Mouse (Mus musculus) brown adipose tissue, adult 24 weeks (tissue): ENCODE results near the gene Glis1. TPM values are rescaled to one million over a fixed set of nuclear protein-coding genes. Genes with fewer than 3 reads are reported as not detected.

Experiments used
- H3K27ac ChIP-seq: fragments of 200-500 bp; replicated peaks from 2 replicates; pipeline ENCODE4 v1.5.1; 2012; ENCODE audit warnings: low read depth, mild to moderate bottlenecking, low read length
- H3K4me1 ChIP-seq: fragments of 200-500 bp; 2 replicates; pipeline ENCODE4 v1.6.1; 2012; ENCODE audit warnings: low read length, mixed read lengths; ENCODE audit not compliant: control insufficient read depth, insufficient read depth, insufficient read length
- H3K4me3 ChIP-seq: fragments of 200-500 bp; 2 replicates; pipeline ENCODE4 v1.5.1; 2012; ENCODE audit warnings: low read depth, mild to moderate bottlenecking, low read length, moderate library complexity; ENCODE audit not compliant: insufficient read depth
- polyA plus RNA-seq: library from polyadenylated mRNA; stranded (reverse); fragments of >200 nt; gene quantifications from 2 replicates; pipeline ENCODE4 v1.2.4, GENCODE M21; 2012; ENCODE audit not compliant: missing spikeins, insufficient read depth, insufficient read length

The Glis1 gene
- polyA plus RNA-seq, 1 experiment = not detected

GRCm38 (mm10) chr4:107468768-107469167 is 34.4 kb downstream of the Glis1 start:
- Histone ChIP-seq H3K4me1 (no peaks in the 10 kb centered on the region), H3K4me3 (no peak overlapping the region), H3K27ac (no peak overlapping the region)

DNA sequence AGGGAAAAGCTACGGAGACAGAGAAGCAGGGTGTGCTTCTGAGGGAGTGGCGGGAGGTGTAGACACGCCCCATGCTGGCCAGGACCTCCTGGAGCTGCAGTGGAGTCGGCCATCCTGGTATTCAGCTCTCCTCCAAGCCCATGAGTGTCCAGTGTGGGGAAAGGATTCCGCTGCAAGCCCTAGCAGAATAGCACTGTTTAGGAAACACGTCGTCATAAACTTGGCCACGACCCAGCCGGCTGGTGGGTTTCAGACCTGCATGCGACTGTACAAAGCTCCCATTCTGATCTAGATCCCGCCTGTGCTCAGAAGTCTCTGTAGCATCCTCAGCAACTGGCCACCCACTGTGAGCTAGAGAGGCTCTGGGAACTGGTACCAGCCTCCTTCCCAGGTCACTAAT is 41.9 kb downstream of the Glis1 start:
- Histone ChIP-seq H3K4me3 (no peak overlapping the region), H3K4me1 (no peaks in the 10 kb centered on the region), H3K27ac (no peak overlapping the region)

GRCm38 (mm10) chr4:107479015-107479414 is 44.6 kb downstream of the Glis1 start:
- Histone ChIP-seq H3K4me1 (no peaks in the 10 kb centered on the region), H3K27ac (no peak overlapping the region), H3K4me3 (no peak overlapping the region)

DNA sequence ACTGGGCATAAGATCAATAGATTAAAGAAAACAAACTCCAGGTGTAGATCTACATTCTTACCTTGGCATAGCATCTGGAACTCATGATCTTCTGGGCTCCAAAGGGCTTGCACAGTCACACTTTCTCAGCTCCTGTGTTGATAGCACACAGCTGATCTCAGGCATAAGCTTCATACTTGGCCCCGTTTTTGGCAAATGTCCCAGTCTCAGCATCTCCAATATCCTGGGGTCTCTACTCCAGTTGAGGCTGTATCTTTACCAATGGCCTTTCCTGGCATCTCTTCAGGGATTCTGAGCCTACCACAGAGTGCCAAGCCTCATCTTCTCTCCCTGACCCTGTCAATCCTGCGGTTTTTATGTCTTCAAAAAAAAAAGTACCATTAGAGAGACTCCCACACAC is 48.1 kb downstream of the Glis1 start:
- H3K4me1 ChIP-seq = no peaks in the 10 kb centered on the region

DNA sequence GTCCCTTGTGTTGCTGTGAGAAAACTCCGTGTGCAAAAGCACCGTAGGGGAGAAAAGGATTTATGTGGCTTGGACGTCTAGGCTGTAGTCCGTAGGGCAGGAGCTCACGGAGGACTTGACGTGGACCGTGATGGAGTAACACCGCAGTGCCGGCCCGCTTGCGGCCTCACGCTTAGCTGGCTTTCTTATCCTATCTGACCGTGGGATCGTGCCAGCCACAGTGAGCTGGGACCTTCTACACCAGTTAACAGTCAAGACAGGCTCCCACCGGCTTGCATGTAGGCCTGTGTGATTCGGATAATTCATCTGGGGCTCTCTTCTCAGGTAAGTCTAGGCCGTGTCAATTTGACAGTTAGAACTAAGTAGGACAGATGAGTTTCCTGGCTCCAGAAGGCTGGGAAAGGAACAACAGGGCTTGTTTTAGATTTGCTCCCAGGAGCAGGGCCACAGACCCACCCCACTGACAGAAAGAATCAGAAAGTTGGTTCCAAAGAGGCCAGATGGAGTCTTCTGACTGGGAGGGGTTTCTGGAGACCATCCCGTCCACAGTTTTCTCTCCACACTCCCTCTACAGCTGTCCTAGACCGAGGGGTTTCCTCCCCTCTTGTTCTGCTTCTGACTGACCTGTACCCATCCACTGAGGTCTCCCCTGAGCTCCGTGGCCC is 49.3 kb downstream of the Glis1 start:
- no peaks in the 10 kb centered on the region for H3K4me1 ChIP-seq
- no peak overlapping the region for H3K27ac ChIP-seq
- H3K4me3 ChIP-seq = no peak overlapping the region

More for the DNA sequence above, 48.1 kb downstream of the Glis1 start:
- no peak overlapping the region for H3K4me3 ChIP-seq
- no peak overlapping the region for H3K27ac ChIP-seq

DNA sequence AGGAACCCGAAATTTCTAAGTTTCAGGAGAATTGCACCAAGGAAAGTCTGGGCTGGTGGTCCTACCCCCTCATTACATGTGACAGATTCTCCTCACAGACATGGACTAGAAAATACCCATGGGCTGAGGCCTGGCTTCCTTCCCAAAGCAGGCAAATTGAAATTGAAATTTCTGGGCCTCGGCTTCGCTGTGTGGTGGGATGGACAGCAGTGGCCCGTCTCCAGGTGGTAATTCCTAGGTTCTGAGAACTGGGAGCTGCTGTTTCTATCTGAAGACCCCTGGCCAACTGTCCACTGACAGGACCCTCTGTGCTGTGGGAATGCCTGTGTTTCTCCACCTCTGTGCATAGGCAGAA is 49.8 kb downstream of the Glis1 start:
- H3K4me1 ChIP-seq = no peaks in the 10 kb centered on the region
- H3K27ac ChIP-seq = no peak overlapping the region
- H3K4me3 ChIP-seq = no peak overlapping the region

DNA sequence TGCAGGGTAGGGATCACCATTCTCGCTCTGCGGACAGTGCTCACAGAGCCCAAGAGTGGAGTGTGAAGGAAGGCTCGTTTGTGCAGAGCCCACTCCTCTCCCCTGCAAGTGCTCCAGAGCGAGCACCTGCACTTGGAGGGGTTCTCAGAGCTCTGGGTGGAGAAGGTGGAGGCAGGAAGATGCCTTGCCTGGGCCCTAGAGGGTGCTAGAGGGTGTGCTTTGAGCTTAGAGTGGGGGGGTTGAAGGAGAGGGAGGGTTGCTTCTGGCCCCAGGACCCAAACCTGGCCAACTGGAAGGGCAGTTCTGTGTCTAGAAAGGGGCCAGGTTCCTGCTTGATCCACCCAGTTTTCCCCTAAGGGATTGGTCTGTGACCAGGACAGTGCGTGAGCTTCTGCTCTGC is 51.5 kb downstream of the Glis1 start:
- Histone ChIP-seq H3K4me3 (no peak overlapping the region), H3K4me1 (no peaks in the 10 kb centered on the region), H3K27ac (no peak overlapping the region)

DNA sequence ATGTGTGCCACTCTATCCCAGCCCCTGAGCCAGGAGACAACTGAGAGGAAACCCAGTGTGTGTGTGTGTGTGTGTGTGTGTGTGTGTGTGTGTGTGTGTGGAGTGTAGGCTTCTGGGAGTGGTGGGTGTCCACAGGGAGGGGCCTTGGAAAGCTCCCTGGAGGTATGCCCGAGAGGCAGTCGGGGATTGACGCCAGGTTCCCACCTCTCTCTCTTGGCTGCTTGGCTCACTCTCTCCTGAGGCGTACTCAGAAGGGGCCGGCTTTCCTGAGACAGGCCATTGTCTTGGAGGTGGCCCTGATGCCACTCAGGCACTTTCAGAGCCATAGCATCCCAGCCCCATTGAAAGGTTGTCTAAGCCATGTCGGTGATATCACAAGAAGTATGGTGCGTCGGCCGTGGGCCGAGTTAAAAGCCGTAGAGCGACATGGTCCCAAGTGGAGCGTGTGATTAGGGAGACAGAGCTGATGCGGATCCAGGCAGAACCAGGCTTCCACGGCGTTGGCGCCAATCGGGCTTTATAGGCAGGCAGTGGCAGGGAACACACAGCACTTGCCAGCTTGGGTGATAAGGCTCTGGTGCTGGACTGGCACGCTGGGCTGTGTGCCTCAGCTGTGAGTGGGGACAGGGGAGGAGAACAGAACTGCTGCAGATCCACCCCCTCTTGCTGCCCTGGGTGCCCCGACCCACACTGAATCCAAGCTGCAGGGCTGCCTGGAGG is 54.9 kb downstream of the Glis1 start:
- H3K4me3 ChIP-seq = no peak overlapping the region
- H3K27ac ChIP-seq = no peak overlapping the region
- no peaks in the 10 kb centered on the region for H3K4me1 ChIP-seq

GRCm38 (mm10) chr4:107492991-107493390 is 58.6 kb downstream of the Glis1 start:
- H3K4me1 ChIP-seq = no peaks in the 10 kb centered on the region
- no peak overlapping the region for H3K4me3 ChIP-seq
- H3K27ac ChIP-seq = no peak overlapping the region

DNA sequence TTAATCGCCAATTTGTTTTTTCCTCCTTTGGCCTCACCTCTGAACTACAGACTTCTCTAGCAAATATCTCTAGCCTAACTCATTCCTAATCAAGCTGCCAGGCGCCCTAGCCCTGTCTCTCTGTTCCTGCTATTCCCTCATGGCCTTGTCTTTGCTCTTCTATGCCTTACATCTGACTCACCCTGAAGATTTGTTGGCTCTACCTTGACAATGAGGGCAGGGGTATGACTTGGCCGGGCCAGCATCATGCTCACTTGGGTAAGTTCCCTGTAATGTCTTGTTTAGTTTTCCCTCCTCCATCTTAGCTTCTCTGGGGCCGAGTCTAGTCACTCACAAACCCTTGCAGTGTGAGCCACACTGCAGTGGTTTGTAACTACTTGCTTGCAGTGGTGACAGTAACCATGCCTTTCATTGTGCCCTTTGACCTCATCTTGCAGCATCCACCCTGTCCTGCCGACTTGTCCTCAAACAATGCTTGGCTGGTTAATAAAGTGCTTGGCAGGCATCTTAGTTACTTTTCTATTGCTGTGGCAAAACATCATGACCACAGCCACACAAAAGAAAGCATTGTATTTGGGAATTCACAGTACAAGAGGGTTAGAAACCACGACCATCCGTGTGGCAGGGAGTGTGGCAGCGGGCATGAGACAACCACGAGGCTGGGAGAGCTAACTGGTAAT is 61.5 kb downstream of the Glis1 start:
- Histone ChIP-seq H3K27ac (no peak overlapping the region), H3K4me1 (no peaks in the 10 kb centered on the region), H3K4me3 (no peak overlapping the region)

GRCm38 (mm10) chr4:107497430-107497935 is 63.1 kb downstream of the Glis1 start:
- no peak overlapping the region for H3K4me3 ChIP-seq
- H3K4me1 ChIP-seq = no peaks in the 10 kb centered on the region
- no peak overlapping the region for H3K27ac ChIP-seq

- H3K27ac ChIP-seq = no peak overlapping the region
- H3K4me1 ChIP-seq = no peaks in the 10 kb centered on the region
- H3K4me3 ChIP-seq = no peak overlapping the region
Observed at GRCm38 (mm10) chr4:107502601-107503051, 68.2 kb downstream of the Glis1 start.

- H3K4me1 ChIP-seq = no peaks in the 10 kb centered on the region
- H3K4me3 ChIP-seq = no peak overlapping the region
- H3K27ac ChIP-seq = no peak overlapping the region
Observed at GRCm38 (mm10) chr4:107514981-107515380, 80.6 kb downstream of the Glis1 start.

- Histone ChIP-seq H3K4me1 (no peaks in the 10 kb centered on the region), H3K27ac (no peak overlapping the region), H3K4me3 (no peak overlapping the region)
Observed at GRCm38 (mm10) chr4:107515626-107516025, 81.2 kb downstream of the Glis1 start.

GRCm38 (mm10) chr4:107518766-107519165 is 84.4 kb downstream of the Glis1 start:
- Histone ChIP-seq H3K27ac (no peak overlapping the region), H3K4me3 (no peak overlapping the region), H3K4me1 (no peaks in the 10 kb centered on the region)
